Mouse (Mus musculus) CH12.LX (cell line): ENCODE results near the gene Cmas.

Experiments used
- CTCF ChIP-seq, 2 experiments: IDR thresholded peaks in 1 of 2; conservative IDR thresholded peaks in 1 of 2; 2 replicates each; pipeline ENCODE4 v1.5.1; 2011 to 2012; ENCODE audit warnings: low read depth in 2 of 2, low read length in 2 of 2, improper control_type of control experiment in 1 of 2, inconsistent platforms in 1 of 2, mild to moderate bottlenecking in 1 of 2, moderate library complexity in 1 of 2
- MYC ChIP-seq: IDR thresholded peaks from 2 replicates; pipeline ENCODE4 v1.6.1; 2011; ENCODE audit warnings: low read depth, mild to moderate bottlenecking, improper control_type of control experiment, low read length
- PAX5 ChIP-seq: IDR thresholded peaks from 2 replicates; pipeline ENCODE4 v1.6.1; 2012; ENCODE audit warnings: low read length, inconsistent platforms, mixed read lengths

- no peak for TF ChIP-seq MYC
- no peak for TF ChIP-seq PAX5
- TF ChIP-seq CTCF (conservative IDR thresholded peaks at IDR 0.05 in 1 of 2, IDR thresholded peaks at IDR 0.05 in 1 of 2; ENCODE audit: low read depth in 2 of 2, low read length in 2 of 2) = no peak
Observed at GRCm38 (mm10) chr6:142764933-142765332, 8.4 kb downstream of the Cmas start.
